Mouse (Mus musculus) G1E (cell line): ENCODE data around the gene Gpm6a. TPM values are rescaled to one million over a fixed set of nuclear protein-coding genes. Genes with fewer than 3 reads are reported as not detected.

Source experiments
- ATAC-seq: 2 replicates; pipeline ENCODE4 v1.8.0; 2016; ENCODE audit warnings: mild to moderate bottlenecking; ENCODE audit not compliant: insufficient number of reproducible peaks, poor library complexity, low FRiP score, severe bottlenecking; ENCODE audit errors: extremely low read depth
- DNase-seq: peaks from one replicate; pipeline ENCODE4 v3.0.0; 2012; ENCODE audit warnings: low spot score
- H3K27me3 ChIP-seq: 2 replicates; pipeline ENCODE4 v1.6.1; 2012; ENCODE audit warnings: mild to moderate bottlenecking, low read length, inconsistent platforms; ENCODE audit not compliant: insufficient read depth
- H3K36me3 ChIP-seq: replicated peaks from 2 replicates; pipeline ENCODE3; 2012; ENCODE audit warnings: mild to moderate bottlenecking, inconsistent platforms
- H3K4me1 ChIP-seq: 2 replicates; pipeline ENCODE4 v1.6.1; 2012; ENCODE audit warnings: low read depth, low read length, inconsistent platforms, mixed read lengths; ENCODE audit not compliant: insufficient read depth
- H3K4me3 ChIP-seq: 2 replicates; pipeline ENCODE4 v1.5.1; 2012; ENCODE audit warnings: low read depth, mild to moderate bottlenecking, inconsistent platforms, low read length, moderate library complexity, mixed read lengths
- H3K9me3 ChIP-seq: replicated peaks from 2 replicates; pipeline ENCODE4 v1.6.1; 2012; ENCODE audit warnings: inconsistent platforms
- CTCF ChIP-seq: IDR thresholded peaks from 2 replicates; pipeline ENCODE4 v1.5.1; 2012; ENCODE audit warnings: low read depth, low read length, inconsistent platforms, mixed read lengths
- GATA1 ChIP-seq: IDR thresholded peaks from 2 replicates; pipeline ENCODE4 v1.6.1; 2012; ENCODE audit warnings: borderline replicate concordance, low read length, inconsistent platforms, mixed read lengths
- GATA2 ChIP-seq: IDR thresholded peaks from 2 replicates; pipeline ENCODE4 v1.6.1; 2012; ENCODE audit warnings: low read depth, low read length, inconsistent platforms, borderline replicate concordance
- POLR2AphosphoS5 ChIP-seq: IDR thresholded peaks from 2 replicates; pipeline ENCODE4 v1.6.1; 2012; ENCODE audit warnings: low read depth, low read length, inconsistent platforms; ENCODE audit not compliant: insufficient replicate concordance
- TAL1 ChIP-seq: conservative IDR thresholded peaks from 2 replicates; pipeline ENCODE4 v1.6.1; 2012; ENCODE audit warnings: low read depth, low read length, inconsistent platforms, mixed read lengths
- polyA plus RNA-seq: library from polyadenylated mRNA; stranded (reverse); fragments of >175 nt; gene quantifications from 2 replicates; pipeline ENCODE4 v1.2.3, GENCODE M21; 2012
- total RNA-seq, 2 experiments: library from RNA; stranded (forward) in 1 of 2; stranded (reverse) in 1 of 2; fragments of 200-1000 nt in 1 of 2; fragments of >200 nt in 1 of 2; fragmentation: Nextera tagmentation in 1 of 2; gene quantifications; 2 replicates each; pipeline ENCODE4 v1.2.3; 2014 to 2017

The Gpm6a gene
- total and polyA plus RNA-seq, 3 experiments = not detected

DNA sequence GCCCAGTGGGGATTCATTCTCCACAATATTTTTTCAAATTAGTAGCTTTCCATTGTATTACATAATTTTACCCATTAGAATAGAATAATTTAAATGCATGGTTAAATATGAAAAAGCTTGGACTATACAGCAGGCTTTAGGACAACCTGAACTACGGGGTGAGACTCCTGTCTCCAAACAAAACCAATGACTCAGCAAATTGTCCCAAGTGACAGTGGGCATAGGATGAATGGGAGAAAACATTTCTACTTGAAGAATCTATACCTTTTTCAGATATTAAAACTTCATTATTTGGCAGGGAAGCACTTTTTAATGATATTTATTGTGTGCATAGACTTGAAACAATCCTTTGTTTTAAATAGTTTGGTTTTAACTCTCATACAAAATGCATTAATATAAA lies 41.0 kb downstream of the Gpm6a start:
- TF ChIP-seq CTCF (no peak), POLR2AphosphoS5 (no peak), GATA2 (no peak), GATA1 (no peak), TAL1 (no peak)
- ATAC-seq = no peak
- DNase-seq = no peak
- H3K4me3 ChIP-seq = no peak overlapping the region
- H3K27me3 ChIP-seq = no peaks in the 10 kb centered on the region
- H3K9me3 ChIP-seq = no peaks in the 10 kb centered on the region
- H3K4me1 ChIP-seq = no peaks in the 10 kb centered on the region
- no peaks in the 10 kb centered on the region for H3K36me3 ChIP-seq

DNA sequence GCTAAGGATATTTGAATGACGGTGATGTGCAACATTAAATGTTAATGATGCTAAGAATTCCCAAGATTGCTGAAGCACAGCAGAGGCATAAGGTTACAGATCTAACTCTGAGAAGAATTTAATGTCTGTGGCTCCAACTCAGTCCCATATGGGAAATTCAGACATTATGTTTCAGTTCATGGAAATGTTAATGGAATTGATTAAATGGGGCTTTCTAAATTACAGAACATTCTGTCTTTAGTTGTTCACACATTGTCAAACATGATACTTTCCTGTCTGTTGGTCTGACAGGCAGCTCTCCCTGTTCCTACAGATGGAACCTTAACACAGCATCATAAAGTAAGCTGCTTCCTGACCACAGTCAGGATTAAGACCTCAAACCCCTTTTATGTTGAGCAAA lies 47.8 kb downstream of the Gpm6a start:
- ATAC-seq = no peak
- no peak for TF ChIP-seq TAL1
- no peak for TF ChIP-seq CTCF
- TF ChIP-seq GATA2 = no peak

DNA sequence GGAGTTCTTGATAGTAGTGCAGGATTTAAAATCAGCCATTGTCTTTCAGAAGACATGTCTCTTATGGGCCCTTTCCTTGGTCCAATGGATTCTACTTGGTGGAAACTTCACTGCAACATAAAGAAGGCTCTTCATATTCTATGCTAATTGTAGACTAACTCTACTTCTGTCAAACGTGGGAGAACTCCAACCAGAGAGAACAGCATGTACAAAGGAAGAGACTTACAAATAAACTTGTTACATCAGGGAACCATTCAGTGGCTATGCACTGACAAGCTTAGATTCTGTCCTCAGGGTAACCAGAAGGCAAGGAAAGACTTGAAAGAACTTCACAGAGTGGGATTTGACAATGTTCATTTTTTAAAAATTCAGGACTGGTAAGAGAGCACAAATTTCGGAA lies 48.3 kb downstream of the Gpm6a start:
- Histone ChIP-seq H3K9me3 (no peaks in the 10 kb centered on the region), H3K36me3 (no peaks in the 10 kb centered on the region), H3K4me3 (no peak overlapping the region), H3K4me1 (no peaks in the 10 kb centered on the region), H3K27me3 (no peaks in the 10 kb centered on the region)
- DNase-seq (no peak), ATAC-seq (no peak)
- no peak for TF ChIP-seq TAL1
- TF ChIP-seq GATA1 = no peak
- no peak for TF ChIP-seq CTCF
- TF ChIP-seq GATA2 = no peak
- TF ChIP-seq POLR2AphosphoS5 = no peak

More for the DNA sequence above, 47.8 kb downstream of the Gpm6a start:
- Histone ChIP-seq H3K4me1 (no peaks in the 10 kb centered on the region), H3K4me3 (no peak overlapping the region), H3K27me3 (no peaks in the 10 kb centered on the region), H3K9me3 (no peaks in the 10 kb centered on the region), H3K36me3 (no peaks in the 10 kb centered on the region)
- DNase-seq = no peak

DNA sequence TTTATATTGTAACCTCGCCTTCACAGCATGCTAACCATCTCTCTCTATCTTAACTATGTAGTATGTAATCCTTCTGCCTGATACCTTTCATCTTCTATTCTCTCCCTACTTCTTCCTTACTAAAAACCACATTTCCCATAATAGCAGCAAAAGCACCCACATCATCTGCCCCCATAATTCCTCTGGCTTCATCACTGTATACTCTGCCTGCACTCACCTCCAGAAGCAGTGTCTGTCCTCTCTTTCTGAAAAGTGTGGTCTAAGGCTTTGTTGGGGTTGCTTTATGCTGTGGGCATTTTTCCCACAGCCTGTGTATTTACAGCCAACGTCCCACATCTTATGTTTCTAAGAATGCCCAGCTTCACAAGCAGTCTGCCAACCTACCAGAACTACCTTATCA lies 57.6 kb downstream of the Gpm6a start:
- Histone ChIP-seq H3K4me1 (no peaks in the 10 kb centered on the region), H3K4me3 (no peak overlapping the region), H3K27me3 (no peaks in the 10 kb centered on the region), H3K36me3 (no peaks in the 10 kb centered on the region), H3K9me3 (no peaks in the 10 kb centered on the region)
- TF ChIP-seq CTCF (no peak), GATA2 (no peak), TAL1 (no peak), POLR2AphosphoS5 (no peak), GATA1 (no peak)
- no peak for DNase-seq
- no peak for ATAC-seq

DNA sequence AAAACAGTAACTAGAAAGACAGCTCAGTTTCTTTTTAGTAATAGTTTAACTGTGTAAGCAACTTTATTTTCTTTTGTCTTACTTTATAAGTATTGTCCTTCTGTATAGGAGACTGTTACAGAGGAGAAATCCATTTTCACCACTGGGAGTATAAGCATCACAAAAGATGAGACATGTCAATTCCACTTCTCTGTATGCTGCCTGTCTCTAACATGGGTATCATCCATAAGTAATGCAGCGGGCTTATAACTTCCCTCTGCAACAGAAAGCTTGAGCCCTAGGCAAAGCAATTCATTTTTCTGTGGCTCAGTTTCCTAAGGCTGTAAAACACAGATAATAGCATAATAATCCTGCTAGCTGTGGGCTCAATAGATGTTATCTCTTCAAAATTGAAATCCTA lies 62.4 kb downstream of the Gpm6a start:
- Histone ChIP-seq H3K27me3 (no peaks in the 10 kb centered on the region), H3K4me3 (no peak overlapping the region), H3K9me3 (no peaks in the 10 kb centered on the region), H3K36me3 (no peaks in the 10 kb centered on the region), H3K4me1 (no peaks in the 10 kb centered on the region)
- no peak for ATAC-seq
- no peak for TF ChIP-seq POLR2AphosphoS5
- no peak for TF ChIP-seq GATA1
- no peak for TF ChIP-seq TAL1
- TF ChIP-seq CTCF = no peak
- no peak for TF ChIP-seq GATA2
- DNase-seq = no peak

DNA sequence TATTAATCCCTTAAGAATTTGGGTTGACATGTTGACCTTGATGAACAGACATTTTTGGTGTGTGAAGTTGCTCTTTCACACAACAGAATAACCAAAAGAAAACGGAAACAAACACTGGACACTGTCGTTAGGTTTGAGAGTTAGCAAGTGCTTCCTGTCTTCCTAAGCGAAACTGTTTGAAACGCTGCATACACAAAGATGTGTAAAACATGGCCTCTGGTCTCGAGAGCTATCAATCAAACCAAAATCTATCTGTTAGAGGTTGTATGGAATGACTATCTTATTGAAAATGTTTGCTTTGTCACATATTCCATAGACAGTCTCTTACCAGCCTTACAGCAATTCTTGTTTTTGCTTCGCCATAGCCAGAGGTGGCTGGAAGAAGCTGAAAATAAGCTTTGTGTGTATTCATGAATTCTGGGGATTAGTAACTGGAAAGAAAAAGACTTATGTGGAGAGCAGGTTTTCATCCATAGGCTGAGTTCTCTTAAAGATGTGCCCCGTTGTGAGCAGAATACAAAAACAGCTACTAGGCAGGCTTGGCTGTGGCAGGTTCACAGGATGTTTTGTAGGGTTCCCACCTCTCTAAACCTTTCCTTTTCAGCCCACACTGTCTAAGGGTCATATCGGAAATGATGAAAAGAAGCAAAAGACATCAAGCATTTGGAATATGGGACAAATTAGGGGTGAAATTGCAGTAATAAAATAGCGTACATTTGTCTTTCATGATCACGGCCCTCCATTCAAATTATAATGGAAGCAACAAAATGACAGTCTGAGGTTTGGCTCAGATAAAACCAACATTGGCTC lies 71.4 kb downstream of the Gpm6a start:
- Histone ChIP-seq H3K4me1 (no peaks in the 10 kb centered on the region), H3K4me3 (no peak overlapping the region), H3K27me3 (no peaks in the 10 kb centered on the region), H3K9me3 (no peaks in the 10 kb centered on the region), H3K36me3 (no peaks in the 10 kb centered on the region)
- no peak for DNase-seq
- TF ChIP-seq POLR2AphosphoS5 = no peak
- no peak for TF ChIP-seq CTCF
- TF ChIP-seq GATA2 = no peak
- TF ChIP-seq TAL1 = no peak
- no peak for TF ChIP-seq GATA1
- ATAC-seq = no peak
